Mouse (Mus musculus): ENCODE measurements around the gene Rab1b. TPM values are rescaled to one million over a fixed set of nuclear protein-coding genes. Genes with fewer than 3 reads are reported as not detected.

Rab1b gene
- polyA plus RNA-seq, 1 experiment from 2014 or later, result 240 TPM

GRCm38 (mm10) chr19:5071545-5072369 is 35.1 kb downstream of the Rab1b start:
- Histone ChIP-seq H3K4me2 (replicated peaks; ENCODE audit: low read depth, low read length) (peak overlapping the region; percentile 70), H3K9me3 (ENCODE audit: low read length) (no peaks in the 10 kb centered on the region), H3K4me1 (ENCODE audit: insufficient read depth, low read depth, low read length) (peaks cover 14% of the 10 kb centered on the region; the same call in 1 of the 2 replicates), H3K9ac (replicated peaks; ENCODE audit: low read depth) (0 out of 2 replicates have a peak overlapping the region, but pooled peaks have one; percentile 16), H3K4me3 (ENCODE audit: low read depth, low read length) (peak overlapping the region; percentile 41), H3K36me3 (ENCODE audit: insufficient read depth, low read length) (no peaks in the 10 kb centered on the region), H3K27me3 (replicated peaks; ENCODE audit: insufficient read depth, low read length) (0 out of 2 replicates have a peak, but pooled peaks cover 11% of the 10 kb centered on the region), H3K27ac (ENCODE audit: low read length) (peak overlapping the region; percentile 11; the same call in 1 of the 2 replicates)
- ATAC-seq, result peak; percentile 80
- TF ChIP-seq CTCF (IDR thresholded peaks at IDR 0.05) (no peak), EP300 (IDR thresholded peaks at IDR 0.05) (no peak)
- WGBS, result 2% methylated on average over 38 of the region's 40 CpGs
- peak; percentile 92 for DNase-seq (ENCODE audit: low spot score)

DNA sequence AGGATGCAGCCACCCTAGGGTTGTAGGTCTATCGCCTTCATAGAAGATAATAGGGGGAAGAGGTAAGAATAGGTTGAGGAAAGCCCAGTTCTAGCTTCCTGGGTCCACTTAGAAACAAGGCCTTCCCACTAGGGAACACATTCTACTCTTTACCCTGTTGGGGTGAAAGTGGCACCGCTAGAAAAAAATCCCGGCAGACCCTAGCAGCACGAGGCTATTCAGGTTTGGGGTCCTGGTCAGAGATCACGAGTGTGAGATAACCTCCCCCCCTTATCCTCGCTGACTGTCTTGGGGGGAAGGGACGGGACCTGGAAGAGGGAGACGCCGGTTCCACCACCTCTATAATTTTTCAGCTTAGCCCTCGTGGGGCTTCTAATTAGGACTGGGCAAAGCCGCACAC is 35.8 kb downstream of the Rab1b start:
- ATAC-seq (no peak), DNase-seq (ENCODE audit: low spot score) (no peak)
- 0 out of 2 replicates have a peak overlapping the region, but pooled peaks have one; percentile 2 for H3K27ac ChIP-seq (ENCODE audit: low read length)
- H3K4me3 ChIP-seq (ENCODE audit: low read depth, low read length), result peak overlapping the region; percentile 41; the same call in 1 of the 2 replicates
- 0 out of 2 replicates have a peak overlapping the region, but pooled peaks have one; percentile 16 for H3K9ac ChIP-seq (replicated peaks; ENCODE audit: low read depth)
- no peak for TF ChIP-seq CTCF (IDR thresholded peaks at IDR 0.05)
- TF ChIP-seq EP300 (IDR thresholded peaks at IDR 0.05), result no peak
- H3K4me1 ChIP-seq (ENCODE audit: insufficient read depth, low read depth, low read length), result peaks cover 14% of the 10 kb centered on the region; the same call in 1 of the 2 replicates
- no peaks in the 10 kb centered on the region for H3K9me3 ChIP-seq (ENCODE audit: low read length)
- 15% methylated on average over 11 of the region's 11 CpGs for WGBS
- H3K36me3 ChIP-seq (ENCODE audit: insufficient read depth, low read length), result no peaks in the 10 kb centered on the region
- H3K27me3 ChIP-seq (replicated peaks; ENCODE audit: insufficient read depth, low read length), result 0 out of 2 replicates have a peak, but pooled peaks cover 11% of the 10 kb centered on the region
- peak overlapping the region; percentile 70 for H3K4me2 ChIP-seq (replicated peaks; ENCODE audit: low read depth, low read length)

DNA sequence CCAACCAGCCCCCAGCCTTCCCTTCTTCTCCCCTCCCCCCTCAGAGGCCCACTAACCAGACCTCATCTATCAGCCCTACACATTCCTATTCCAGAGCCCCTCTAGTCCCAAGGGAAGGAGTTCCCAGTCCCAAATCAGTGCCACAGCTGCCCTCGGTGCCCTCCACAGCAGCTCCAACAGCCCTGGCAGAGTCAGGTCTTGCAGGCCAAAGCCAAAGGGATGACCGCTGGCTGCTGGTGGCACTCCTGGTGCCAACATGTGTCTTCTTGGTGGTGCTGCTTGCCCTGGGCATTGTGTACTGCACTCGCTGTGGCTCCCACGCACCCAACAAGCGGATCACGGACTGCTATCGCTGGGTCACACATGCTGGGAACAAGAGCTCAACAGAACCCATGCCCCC is 36.9 kb downstream of the Rab1b start:
- 0 out of 2 replicates have a peak, but pooled peaks cover 11% of the 10 kb centered on the region for H3K27me3 ChIP-seq (replicated peaks; ENCODE audit: insufficient read depth, low read length)
- H3K9ac ChIP-seq (replicated peaks; ENCODE audit: low read depth), result no peak overlapping the region
- WGBS, result 67% methylated on average over 7 of the region's 7 CpGs
- H3K4me1 ChIP-seq (ENCODE audit: insufficient read depth, low read depth, low read length), result peaks cover 14% of the 10 kb centered on the region; the same call in 1 of the 2 replicates
- H3K27ac ChIP-seq (ENCODE audit: low read length), result no peak overlapping the region
- TF ChIP-seq CTCF (IDR thresholded peaks at IDR 0.05) (no peak), EP300 (IDR thresholded peaks at IDR 0.05) (no peak)
- H3K36me3 ChIP-seq (ENCODE audit: insufficient read depth, low read length), result no peaks in the 10 kb centered on the region
- H3K4me2 ChIP-seq (replicated peaks; ENCODE audit: low read depth, low read length), result peak overlapping the region; percentile 70; the same call in 1 of the 2 replicates
- ATAC-seq (no peak), DNase-seq (ENCODE audit: low spot score) (no peak)
- H3K4me3 ChIP-seq (ENCODE audit: low read depth, low read length), result no peak overlapping the region; the same call in 1 of the 2 replicates
- H3K9me3 ChIP-seq (ENCODE audit: low read length), result no peaks in the 10 kb centered on the region

GRCm38 (mm10) chr19:5069486-5069885 is 37.4 kb downstream of the Rab1b start:
- Histone ChIP-seq H3K4me1 (ENCODE audit: insufficient read depth, low read depth, low read length) (peaks cover 14% of the 10 kb centered on the region; the same call in 1 of the 2 replicates), H3K9me3 (ENCODE audit: low read length) (no peaks in the 10 kb centered on the region), H3K27ac (ENCODE audit: low read length) (no peak overlapping the region), H3K36me3 (ENCODE audit: insufficient read depth, low read length) (no peaks in the 10 kb centered on the region), H3K4me3 (ENCODE audit: low read depth, low read length) (no peak overlapping the region), H3K9ac (replicated peaks; ENCODE audit: low read depth) (no peak overlapping the region), H3K4me2 (replicated peaks; ENCODE audit: low read depth, low read length) (peak overlapping the region; percentile 70; the same call in 1 of the 2 replicates), H3K27me3 (replicated peaks; ENCODE audit: insufficient read depth, low read length) (0 out of 2 replicates have a peak, but pooled peaks cover 11% of the 10 kb centered on the region)
- WGBS, result 62% methylated on average over 5 of the region's 5 CpGs
- ATAC-seq (no peak), DNase-seq (ENCODE audit: low spot score) (no peak)
- TF ChIP-seq CTCF (IDR thresholded peaks at IDR 0.05), result no peak
- no peak for TF ChIP-seq EP300 (IDR thresholded peaks at IDR 0.05)

DNA sequence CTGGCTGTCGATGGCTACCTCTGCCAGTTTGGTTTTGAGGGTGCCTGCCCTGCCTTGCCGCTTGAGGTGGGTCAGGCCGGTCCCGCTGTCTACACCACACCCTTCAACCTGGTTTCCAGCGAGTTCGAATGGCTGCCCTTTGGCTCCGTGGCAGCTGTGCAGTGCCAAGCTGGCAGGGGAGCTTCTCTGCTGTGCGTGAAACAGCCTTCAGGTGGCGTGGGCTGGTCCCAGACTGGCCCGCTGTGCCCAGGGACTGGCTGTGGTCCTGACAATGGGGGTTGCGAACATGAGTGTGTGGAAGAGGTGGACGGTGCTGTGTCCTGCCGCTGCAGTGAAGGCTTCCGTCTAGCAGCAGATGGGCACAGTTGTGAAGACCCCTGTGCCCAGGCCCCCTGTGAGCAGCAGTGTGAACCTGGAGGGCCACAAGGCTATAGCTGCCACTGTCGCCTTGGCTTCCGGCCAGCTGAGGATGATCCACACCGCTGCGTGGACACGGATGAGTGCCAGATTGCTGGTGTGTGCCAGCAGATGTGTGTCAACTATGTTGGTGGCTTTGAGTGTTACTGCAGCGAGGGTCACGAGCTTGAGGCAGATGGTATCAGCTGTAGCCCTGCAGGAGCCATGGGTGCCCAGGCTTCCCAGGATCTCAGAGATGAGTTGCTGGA is 38.2 kb downstream of the Rab1b start:
- peaks cover 14% of the 10 kb centered on the region; the same call in 1 of the 2 replicates for H3K4me1 ChIP-seq (ENCODE audit: insufficient read depth, low read depth, low read length)
- ATAC-seq (no peak), DNase-seq (ENCODE audit: low spot score) (no peak)
- H3K4me2 ChIP-seq (replicated peaks; ENCODE audit: low read depth, low read length), result peak overlapping the region; percentile 70
- H3K9me3 ChIP-seq (ENCODE audit: low read length), result no peaks in the 10 kb centered on the region
- TF ChIP-seq EP300 (IDR thresholded peaks at IDR 0.05), result no peak
- H3K9ac ChIP-seq (replicated peaks; ENCODE audit: low read depth), result peak overlapping the region; percentile 6
- H3K27me3 ChIP-seq (replicated peaks; ENCODE audit: insufficient read depth, low read length), result 0 out of 2 replicates have a peak, but pooled peaks cover 11% of the 10 kb centered on the region
- H3K36me3 ChIP-seq (ENCODE audit: insufficient read depth, low read length), result no peaks in the 10 kb centered on the region
- 33% methylated on average over 21 of the region's 21 CpGs for WGBS
- H3K27ac ChIP-seq (ENCODE audit: low read length), result no peak overlapping the region
- peak overlapping the region; percentile 41 for H3K4me3 ChIP-seq (ENCODE audit: low read depth, low read length)

Measured in lung, postnatal 0 days (tissue).